Mouse (Mus musculus) megakaryocyte progenitor cell, adult 5-6 weeks (primary cell): ENCODE data around the gene Hus1. TPM values are rescaled to one million over a fixed set of nuclear protein-coding genes. Genes with fewer than 3 reads are reported as not detected.

Source experiments
- ATAC-seq: replicated peaks from 2 replicates; pipeline ENCODE4 v1.8.0; 2016; ENCODE audit warnings: mild to moderate bottlenecking, moderate TSS enrichment, inconsistent platforms; ENCODE audit not compliant: poor library complexity
- total RNA-seq, 2 experiments: library from RNA; stranded (forward) in 1 of 2; stranded (reverse) in 1 of 2; fragments of 157-497, 149-512 nt in 1 of 2; fragments of 200-1000 nt in 1 of 2; gene quantifications; 2 replicates each; pipeline versions ENCODE4 v1.2.3 to v1.2.4; 2015 to 2017

The Hus1 gene
- total RNA-seq, 2 experiments from 2014 or later, result 17.5 to 29.5 TPM

DNA sequence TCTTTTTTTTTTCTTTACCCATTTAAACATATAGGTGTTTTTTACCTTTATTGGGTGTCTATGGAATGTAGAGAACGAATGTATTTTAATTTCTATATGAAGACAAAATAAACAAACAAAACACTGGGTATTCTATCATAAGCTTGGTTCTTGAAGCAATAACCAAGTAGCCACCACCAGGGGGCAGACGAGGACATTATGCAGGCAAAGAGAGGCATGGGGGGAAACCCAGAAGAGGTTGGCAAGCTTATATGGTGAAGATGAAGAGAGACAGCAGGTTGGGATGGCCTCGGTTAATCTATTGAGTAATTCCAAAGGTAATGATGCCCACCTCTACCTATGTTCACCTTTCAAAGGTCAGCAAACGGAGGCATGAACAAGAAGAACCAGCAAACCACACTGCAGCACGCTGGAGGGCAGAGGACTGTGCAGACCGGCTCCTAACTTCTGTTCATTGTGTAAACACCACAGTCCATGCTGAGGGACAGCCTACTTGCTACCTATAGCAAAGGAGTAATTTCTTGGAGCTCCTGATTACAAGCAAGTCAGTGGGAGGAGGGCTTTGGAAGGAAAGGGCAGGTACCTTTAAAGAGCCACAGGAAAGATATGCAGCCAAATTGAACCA, 27.6 kb downstream of the Hus1 start:
- peak; percentile 94 for ATAC-seq

- ATAC-seq, result peak; percentile 53
These were observed 32.8 kb downstream of the Hus1 start for GRCm38 (mm10) chr11:8978154-8978553.

DNA sequence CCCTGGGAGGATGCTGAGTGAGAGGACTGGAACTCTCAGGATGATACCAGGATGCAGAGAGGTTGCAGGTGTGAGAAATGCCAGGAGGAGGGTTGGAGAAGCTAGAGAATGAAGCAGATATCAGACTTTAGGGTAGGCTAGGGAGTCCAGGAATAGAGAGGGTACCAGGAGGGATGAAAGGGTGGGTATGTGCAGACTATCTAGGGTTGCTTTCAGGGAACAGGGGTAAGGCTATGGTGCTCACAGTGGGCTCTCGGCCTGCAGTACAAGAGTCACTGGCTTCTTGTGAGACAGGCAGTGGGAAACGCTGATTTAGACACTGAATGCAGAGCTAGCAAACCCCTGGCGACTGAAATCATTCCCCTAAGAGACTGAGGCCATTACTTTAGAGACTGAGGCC, 37.8 kb downstream of the Hus1 start, which contains the start of gene Pkd1l1:
Gene Pkd1l1, minus strand, starts transcription at position 101 of the 400 bp plus-strand sequence.
- no peak for ATAC-seq

DNA sequence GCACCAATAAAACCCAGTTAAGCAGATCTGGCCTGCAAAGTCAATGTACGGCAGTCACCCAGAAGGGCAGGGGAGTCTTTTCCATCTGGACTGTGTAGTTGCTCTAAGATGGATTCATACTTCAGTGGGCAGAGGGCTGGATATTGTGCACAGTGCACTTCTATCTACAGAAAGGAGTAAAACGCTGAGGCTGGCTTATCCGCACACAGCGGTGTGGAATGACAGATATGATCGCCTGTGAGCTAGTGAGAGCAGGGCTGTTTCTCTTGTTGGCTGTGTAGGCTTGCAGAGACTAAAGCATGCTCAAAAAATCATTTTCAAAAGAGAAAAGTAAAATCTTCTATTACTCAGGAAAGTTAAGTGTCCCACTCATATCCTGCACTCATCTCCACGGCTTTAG, 38.9 kb downstream of the Hus1 start:
- no peak for ATAC-seq

- peak; percentile 81 for ATAC-seq
These were observed 40.5 kb downstream of the Hus1 start for GRCm38 (mm10) chr11:8970509-8970908.

- ATAC-seq, result peak; percentile 44
These were observed 42.9 kb downstream of the Hus1 start for GRCm38 (mm10) chr11:8968094-8968493.

DNA sequence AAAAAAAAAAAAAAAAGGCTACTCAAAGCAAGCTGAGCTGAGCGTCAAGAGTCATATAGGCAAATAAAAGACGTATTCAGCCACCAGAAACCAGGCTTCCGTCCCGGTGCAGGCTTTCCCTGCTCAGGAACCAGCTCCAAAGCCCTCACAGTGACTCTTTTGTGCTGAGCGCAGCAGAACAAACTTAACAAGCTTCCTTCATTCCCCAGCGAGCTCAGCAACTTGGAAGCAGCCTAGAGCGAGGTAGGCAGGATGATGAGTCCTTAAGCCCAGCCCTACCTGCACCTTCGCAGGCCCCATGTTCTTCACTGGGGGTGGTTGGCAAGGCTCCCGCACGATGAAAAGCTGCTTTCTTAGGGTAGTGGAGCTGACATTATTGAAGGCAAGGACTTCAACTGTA, 52.4 kb downstream of the Hus1 start:
- ATAC-seq, result no peak

- ATAC-seq, result no peak
These were observed 52.9 kb downstream of the Hus1 start for GRCm38 (mm10) chr11:8958108-8958507.

DNA sequence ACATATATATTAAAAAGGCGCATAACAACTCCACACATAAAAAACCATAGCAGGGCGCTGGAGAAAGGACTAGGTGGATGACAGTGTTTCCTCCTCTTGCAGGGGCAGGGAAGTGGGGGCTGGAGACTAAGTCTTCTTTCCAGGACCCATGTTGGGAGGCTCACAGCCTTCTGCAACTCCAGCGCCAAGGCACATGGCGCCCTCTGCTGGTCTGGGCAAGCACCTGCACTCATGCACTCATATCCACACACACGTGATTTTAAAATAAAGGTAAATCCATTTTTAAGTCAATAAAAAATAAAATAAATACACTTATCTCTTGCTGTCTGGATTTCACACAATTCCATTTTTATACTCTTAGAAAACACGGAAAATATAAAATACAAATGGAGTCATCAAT, 54.0 kb downstream of the Hus1 start:
- peak; percentile 80 for ATAC-seq

- peak; percentile 63; the same call in 1 of the 2 replicates for ATAC-seq
These were observed 55.3 kb downstream of the Hus1 start for GRCm38 (mm10) chr11:8955678-8956077.

- ATAC-seq, result no peak
These were observed 61.1 kb downstream of the Hus1 start for GRCm38 (mm10) chr11:8949765-8950430.

DNA sequence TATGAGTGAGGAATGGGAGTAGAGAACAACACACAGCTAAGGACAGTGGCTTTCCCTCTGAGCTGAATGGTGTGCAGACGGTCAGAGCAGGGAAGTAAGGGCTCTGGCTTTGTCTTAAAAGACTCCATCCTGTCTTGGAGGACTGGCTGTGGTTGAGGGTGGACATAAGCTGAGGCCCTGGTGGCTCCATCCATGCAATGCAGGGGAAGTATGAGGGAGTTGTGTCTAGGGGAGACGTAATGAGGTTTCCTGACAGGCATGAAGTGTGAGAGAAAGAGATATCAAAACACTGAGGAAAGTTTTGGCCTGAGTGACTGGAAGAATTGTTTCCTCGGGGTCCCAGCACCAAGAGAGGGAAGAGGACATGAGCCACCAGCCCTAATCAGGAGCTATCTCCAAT, 62.1 kb downstream of the Hus1 start:
- ATAC-seq, result no peak

DNA sequence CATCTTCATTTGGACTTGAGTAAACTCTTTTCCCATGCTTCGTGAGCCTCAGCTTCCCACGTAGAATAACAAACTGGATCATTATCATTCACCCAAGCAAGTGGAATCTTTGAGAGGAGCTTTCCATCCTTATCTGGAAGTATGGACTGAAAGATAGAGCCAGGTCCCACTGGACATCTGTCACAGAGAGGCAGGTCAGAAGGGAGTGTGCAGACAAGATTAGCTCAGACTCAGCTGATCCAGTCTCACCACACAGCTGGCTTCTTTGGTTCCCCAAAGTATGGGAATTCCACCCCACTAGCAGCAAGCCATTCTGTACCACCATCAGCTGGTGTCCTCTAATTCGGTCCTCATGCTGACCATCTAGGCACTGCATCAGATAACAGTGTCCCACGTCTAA, 66.9 kb downstream of the Hus1 start:
- ATAC-seq, result no peak

Other genes starting within 250 kb of the Hus1 start
- gene Pkd1l1, start 37.9 kb downstream of the Hus1 start, total RNA-seq (2015), result 0.02 TPM in 1 of 2 replicates, not detected in the other
- not detected in 2 replicates for gene Pkd1l1, start 37.9 kb downstream of the Hus1 start, total RNA-seq (2017)
- 0.51 TPM in 1 of 2 replicates, not detected in the other for gene Gm11992, start 37.4 kb upstream of the Hus1 start, total RNA-seq (2015)
- 0.88 TPM in 1 of 2 replicates, not detected in the other for gene Gm11992, start 37.4 kb upstream of the Hus1 start, total RNA-seq (2017)
- not detected in 2 replicates for gene Sun3, start 37.8 kb upstream of the Hus1 start, total RNA-seq (2015)
- gene Sun3, start 37.8 kb upstream of the Hus1 start, total RNA-seq (2017), result not detected in 2 replicates
- 0.89 TPM in 1 of 2 replicates, not detected in the other for gene Upp1, start 106.9 kb upstream of the Hus1 start, total RNA-seq (2015)
- not detected in 2 replicates for gene Upp1, start 106.9 kb upstream of the Hus1 start, total RNA-seq (2017)
- 17.4 and 23.5 TPM in 2 replicates for gene Abca13, start 180.8 kb upstream of the Hus1 start, total RNA-seq (2015)
- 13.9 and 14.1 TPM in 2 replicates for gene Abca13, start 180.8 kb upstream of the Hus1 start, total RNA-seq (2017)